Mouse (Mus musculus): ENCODE data around the gene Wdr82. TPM values are rescaled to one million over a fixed set of nuclear protein-coding genes. Genes with fewer than 3 reads are reported as not detected.

Gene Wdr82
- 22.3 and 24.2 TPM in 2 replicates for polyA plus RNA-seq (2015; fragmentation: Nextera tagmentation; extraction: Ambion mirVana)

GRCm38 (mm10) chr9:106170556-106171345, at the start of gene Wdr82:
Wdr82 (plus strand) TSS chr9:106170928.
- WGBS: under 1% methylated on average over 75 of the region's 81 CpGs
- H3K9me3 ChIP-seq (replicated peaks): no peaks in the 10 kb centered on the region
- peak; percentile 94 for ATAC-seq (ENCODE audit: insufficient number of reproducible peaks, low FRiP score, low TSS enrichment, low read depth)
- H3K9ac ChIP-seq: peak within 1 kb of the TSS; percentile 89
- H3K4me3 ChIP-seq (replicated peaks): peak within 1 kb of the TSS; percentile 79
- no peaks in the 10 kb centered on the region for H3K36me3 ChIP-seq
- peak within 1 kb of the TSS; percentile 85 for H3K4me2 ChIP-seq (replicated peaks)
- peaks cover 30% of the 10 kb centered on the region for H3K4me1 ChIP-seq
- peak within 1 kb of the TSS; percentile 99 for H3K27ac ChIP-seq (replicated peaks)
- no peaks in the 10 kb centered on the region for H3K27me3 ChIP-seq

- H3K9me3 ChIP-seq (replicated peaks): no peaks in the 10 kb centered on the region
- no peak overlapping the region for H3K4me3 ChIP-seq (replicated peaks)
- no peak overlapping the region for H3K27ac ChIP-seq (replicated peaks)
- no peaks in the 10 kb centered on the region for H3K4me1 ChIP-seq
- no peak overlapping the region for H3K9ac ChIP-seq
- no peaks in the 10 kb centered on the region for H3K27me3 ChIP-seq
- H3K36me3 ChIP-seq: no peaks in the 10 kb centered on the region
- no peak for ATAC-seq (ENCODE audit: insufficient number of reproducible peaks, low FRiP score, low TSS enrichment, low read depth)
- 45% methylated on average over 4 of the region's 4 CpGs for WGBS
- H3K4me2 ChIP-seq (replicated peaks): no peak overlapping the region
Observed at GRCm38 (mm10) chr9:106123599-106123998, 47.1 kb upstream of the Wdr82 start.

GRCm38 (mm10) chr9:106126786-106127251, 43.9 kb upstream of the Wdr82 start:
- H3K9me3 ChIP-seq (replicated peaks): no peaks in the 10 kb centered on the region
- 19% methylated on average over 2 of the region's 2 CpGs for WGBS
- peak; percentile 40; the same call in 1 of the 2 replicates for ATAC-seq (ENCODE audit: insufficient number of reproducible peaks, low FRiP score, low TSS enrichment, low read depth)
- H3K4me1 ChIP-seq: no peaks in the 10 kb centered on the region
- H3K36me3 ChIP-seq: no peaks in the 10 kb centered on the region
- no peak overlapping the region for H3K4me2 ChIP-seq (replicated peaks)
- no peak overlapping the region for H3K4me3 ChIP-seq (replicated peaks)
- no peak overlapping the region for H3K27ac ChIP-seq (replicated peaks)
- no peak overlapping the region for H3K9ac ChIP-seq
- H3K27me3 ChIP-seq: no peaks in the 10 kb centered on the region

GRCm38 (mm10) chr9:106129072-106129471, 41.7 kb upstream of the Wdr82 start:
- WGBS: 77% methylated on average over 2 of the region's 2 CpGs
- no peaks in the 10 kb centered on the region for H3K4me1 ChIP-seq
- no peaks in the 10 kb centered on the region for H3K9me3 ChIP-seq (replicated peaks)
- no peak overlapping the region for H3K9ac ChIP-seq
- H3K27me3 ChIP-seq: no peaks in the 10 kb centered on the region
- ATAC-seq (ENCODE audit: insufficient number of reproducible peaks, low FRiP score, low TSS enrichment, low read depth): peak; percentile 39; the same call in 1 of the 2 replicates
- no peak overlapping the region for H3K4me2 ChIP-seq (replicated peaks)
- no peaks in the 10 kb centered on the region for H3K36me3 ChIP-seq
- no peak overlapping the region for H3K27ac ChIP-seq (replicated peaks)
- H3K4me3 ChIP-seq (replicated peaks): no peak overlapping the region

GRCm38 (mm10) chr9:106130250-106130649, 40.5 kb upstream of the Wdr82 start:
- Histone ChIP-seq H3K36me3 (no peaks in the 10 kb centered on the region), H3K4me3 (replicated peaks) (no peak overlapping the region), H3K4me2 (replicated peaks) (no peak overlapping the region), H3K9ac (no peak overlapping the region), H3K27me3 (no peaks in the 10 kb centered on the region), H3K4me1 (no peaks in the 10 kb centered on the region), H3K27ac (replicated peaks) (no peak overlapping the region), H3K9me3 (replicated peaks) (no peaks in the 10 kb centered on the region)
- WGBS: 64% methylated on average over 7 of the region's 7 CpGs
- ATAC-seq (ENCODE audit: insufficient number of reproducible peaks, low FRiP score, low TSS enrichment, low read depth): no peak

GRCm38 (mm10) chr9:106137671-106138216, 33.0 kb upstream of the Wdr82 start:
- peak; percentile 54 for ATAC-seq (ENCODE audit: insufficient number of reproducible peaks, low FRiP score, low TSS enrichment, low read depth)
- no peaks in the 10 kb centered on the region for H3K9me3 ChIP-seq (replicated peaks)
- H3K36me3 ChIP-seq: no peaks in the 10 kb centered on the region
- no peak overlapping the region for H3K4me2 ChIP-seq (replicated peaks)
- H3K27me3 ChIP-seq: no peaks in the 10 kb centered on the region
- H3K4me3 ChIP-seq (replicated peaks): no peak overlapping the region
- WGBS: 29% methylated on average over 10 of the region's 10 CpGs
- H3K4me1 ChIP-seq: peaks cover 7% of the 10 kb centered on the region
- no peak overlapping the region for H3K27ac ChIP-seq (replicated peaks)
- no peak overlapping the region for H3K9ac ChIP-seq

- H3K27ac ChIP-seq (replicated peaks): no peak overlapping the region
- no peaks in the 10 kb centered on the region for H3K27me3 ChIP-seq
- 24% methylated on average over 10 of the region's 10 CpGs for WGBS
Observed at GRCm38 (mm10) chr9:106139763-106140162, 31.0 kb upstream of the Wdr82 start.

GRCm38 (mm10) chr9:106141955-106142354, 28.8 kb upstream of the Wdr82 start:
- Histone ChIP-seq H3K4me3 (replicated peaks) (no peak overlapping the region), H3K27ac (replicated peaks) (no peak overlapping the region), H3K4me2 (replicated peaks) (no peak overlapping the region), H3K27me3 (peaks cover 6% of the 10 kb centered on the region), H3K36me3 (no peaks in the 10 kb centered on the region), H3K4me1 (peaks cover 7% of the 10 kb centered on the region), H3K9ac (no peak overlapping the region), H3K9me3 (replicated peaks) (no peaks in the 10 kb centered on the region)
- ATAC-seq (ENCODE audit: insufficient number of reproducible peaks, low FRiP score, low TSS enrichment, low read depth): no peak
- WGBS: 71% methylated on average over 12 of the region's 12 CpGs

More at GRCm38 (mm10) chr9:106139763-106140162, 31.0 kb upstream of the Wdr82 start:
- Histone ChIP-seq H3K9me3 (replicated peaks) (no peaks in the 10 kb centered on the region), H3K36me3 (no peaks in the 10 kb centered on the region), H3K4me1 (peaks cover 7% of the 10 kb centered on the region), H3K4me2 (replicated peaks) (no peak overlapping the region), H3K4me3 (replicated peaks) (no peak overlapping the region), H3K9ac (no peak overlapping the region)
- ATAC-seq (ENCODE audit: insufficient number of reproducible peaks, low FRiP score, low TSS enrichment, low read depth): no peak

GRCm38 (mm10) chr9:106144176-106144575, 26.6 kb upstream of the Wdr82 start:
- H3K27me3 ChIP-seq: peaks cover 28% of the 10 kb centered on the region

GRCm38 (mm10) chr9:106145582-106145981, 25.1 kb upstream of the Wdr82 start:
- Histone ChIP-seq H3K4me1 (peaks cover 24% of the 10 kb centered on the region), H3K9me3 (replicated peaks) (no peaks in the 10 kb centered on the region), H3K27me3 (peaks cover 41% of the 10 kb centered on the region), H3K27ac (replicated peaks) (no peak overlapping the region), H3K4me2 (replicated peaks) (no peak overlapping the region), H3K4me3 (replicated peaks) (no peak overlapping the region), H3K9ac (no peak overlapping the region), H3K36me3 (no peaks in the 10 kb centered on the region)
- ATAC-seq (ENCODE audit: insufficient number of reproducible peaks, low FRiP score, low TSS enrichment, low read depth): no peak
- 62% methylated on average over 2 of the region's 2 CpGs for WGBS

More at GRCm38 (mm10) chr9:106144176-106144575, 26.6 kb upstream of the Wdr82 start:
- no peak for ATAC-seq (ENCODE audit: insufficient number of reproducible peaks, low FRiP score, low TSS enrichment, low read depth)
- Histone ChIP-seq H3K36me3 (no peaks in the 10 kb centered on the region), H3K4me3 (replicated peaks) (no peak overlapping the region), H3K4me1 (peaks cover 25% of the 10 kb centered on the region), H3K9me3 (replicated peaks) (no peaks in the 10 kb centered on the region), H3K4me2 (replicated peaks) (no peak overlapping the region), H3K9ac (no peak overlapping the region), H3K27ac (replicated peaks) (no peak overlapping the region)
- 70% methylated on average over 7 of the region's 7 CpGs for WGBS

- Histone ChIP-seq H3K27ac (replicated peaks) (no peak overlapping the region), H3K36me3 (no peaks in the 10 kb centered on the region), H3K27me3 (peaks cover 47% of the 10 kb centered on the region), H3K4me2 (replicated peaks) (no peak overlapping the region), H3K4me1 (peaks cover 24% of the 10 kb centered on the region), H3K9ac (no peak overlapping the region), H3K4me3 (replicated peaks) (no peak overlapping the region), H3K9me3 (replicated peaks) (no peaks in the 10 kb centered on the region)
- WGBS: 29% methylated on average over 5 of the region's 5 CpGs
- ATAC-seq (ENCODE audit: insufficient number of reproducible peaks, low FRiP score, low TSS enrichment, low read depth): no peak
Observed at GRCm38 (mm10) chr9:106147281-106147680, 23.4 kb upstream of the Wdr82 start.
